Mouse (Mus musculus) yolk sac, embryonic 10.5 days (tissue): ENCODE data around the gene Bag5.
"Not testable (repeated sequence)": the region's sequence is repeated elsewhere in the genome, so short reads cannot be mapped to it uniquely, and the experiment has no call there.

ENCODE experiments used
- DNase-seq: peaks from one replicate; pipeline ENCODE4 v3.0.0-alpha.2; 2017; ENCODE audit warnings: low spot score

Bag5 gene

GRCm38 (mm10) chr12:111734912-111735311 lies 21.9 kb upstream of the Bag5 start:
- DNase-seq = no peak

- DNase-seq = no peak
These were observed 19.9 kb upstream of the Bag5 start for GRCm38 (mm10) chr12:111732921-111733320.

GRCm38 (mm10) chr12:111731822-111732807 lies 19.1 kb upstream of the Bag5 start:
- peak; percentile 75 for DNase-seq

- DNase-seq = no peak
These were observed 14.9 kb upstream of the Bag5 start for GRCm38 (mm10) chr12:111727956-111728355.

- no peak for DNase-seq
These were observed 13.0 kb upstream of the Bag5 start for GRCm38 (mm10) chr12:111726122-111726463.

- DNase-seq = no peak
These were observed 12.5 kb upstream of the Bag5 start for GRCm38 (mm10) chr12:111725338-111726121.

GRCm38 (mm10) chr12:111724638-111725337 lies 11.7 kb upstream of the Bag5 start:
- DNase-seq = no peak

DNA sequence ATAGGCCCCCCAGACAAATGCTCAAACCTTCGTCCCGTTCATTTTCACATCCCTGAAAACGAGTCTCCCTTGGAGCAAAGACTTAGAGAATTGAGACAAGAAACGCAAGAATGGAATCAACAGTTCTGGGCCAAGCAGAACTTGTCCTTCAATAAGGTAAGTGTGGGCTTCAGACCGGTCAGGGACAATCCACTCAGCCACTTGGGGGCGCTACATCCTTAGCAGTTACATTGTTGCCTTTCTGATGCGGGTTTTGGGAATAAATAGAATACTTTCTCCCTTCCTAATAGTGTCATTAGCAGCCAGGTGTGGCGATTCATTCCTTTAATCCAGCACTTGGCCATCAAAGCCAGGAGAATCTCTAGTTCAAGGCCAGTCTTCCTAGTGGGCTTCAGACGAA lies 9.6 kb upstream of the Bag5 start:
- no peak for DNase-seq

DNA sequence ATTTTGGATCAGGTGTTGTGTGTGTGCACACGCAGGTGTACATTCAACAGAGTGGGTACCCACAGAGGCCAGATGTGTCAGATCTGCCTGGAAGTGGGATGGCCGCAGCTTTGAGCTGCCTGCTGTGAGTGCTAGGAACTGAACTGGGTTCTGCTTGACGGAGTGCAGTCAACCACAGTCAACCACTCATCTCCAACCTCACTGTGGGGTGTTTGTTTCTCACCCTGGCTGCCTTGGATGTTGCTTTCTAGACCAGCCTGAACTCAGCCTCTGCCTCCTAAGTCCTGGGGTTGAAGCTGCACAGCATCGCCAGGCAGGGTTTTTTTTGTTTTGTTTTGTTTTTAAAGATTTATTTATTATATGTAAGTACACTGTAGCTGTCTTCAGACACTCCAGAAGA lies 7.2 kb upstream of the Bag5 start:
- no peak for DNase-seq

- no peak for DNase-seq
These were observed 5.6 kb upstream of the Bag5 start for GRCm38 (mm10) chr12:111718656-111719055.

DNA sequence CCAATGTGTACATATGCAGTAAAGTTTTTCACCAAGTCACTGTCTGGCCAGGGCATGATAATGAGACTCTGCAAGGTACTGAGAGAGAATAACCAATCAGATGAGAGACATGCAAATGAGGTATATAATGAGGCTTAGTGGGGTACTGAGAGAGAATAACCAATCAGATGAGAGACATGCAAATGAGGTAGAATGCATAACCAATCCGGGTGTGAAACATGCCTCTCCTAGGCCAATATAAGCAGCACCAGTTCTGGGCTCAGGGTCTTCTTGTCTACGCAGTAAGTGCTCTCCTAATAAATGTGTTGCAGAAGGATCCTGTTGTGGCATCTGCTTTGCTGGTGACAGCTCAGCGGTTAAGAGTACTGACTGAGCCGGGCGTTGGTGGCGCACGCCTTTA lies 3.4 kb upstream of the Bag5 start:
- DNase-seq = no peak

DNA sequence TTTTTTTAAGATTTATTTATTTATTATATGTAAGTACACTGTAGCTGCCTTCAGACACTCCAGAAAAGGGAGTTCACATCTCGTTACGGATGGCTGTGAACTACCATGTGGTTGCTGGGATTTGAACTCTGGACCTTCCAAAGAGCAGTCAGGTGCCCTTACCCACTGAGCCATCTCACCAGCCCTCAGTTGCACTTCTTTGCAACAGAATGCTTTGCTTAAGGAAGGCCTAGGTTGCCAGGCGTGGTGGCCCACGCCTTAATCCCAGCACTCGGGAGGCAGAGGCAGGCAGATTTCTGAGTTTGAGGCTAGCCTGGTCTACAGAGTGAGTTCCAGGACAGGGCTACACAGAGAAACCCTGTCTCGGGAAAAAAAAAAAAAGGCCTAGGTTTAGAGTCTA lies 823 bp upstream of the Bag5 start:
- DNase-seq = not testable (repeated sequence)

- DNase-seq = peak; percentile 37
These were observed 581 bp downstream of the Bag5 start for GRCm38 (mm10) chr12:111712476-111712875.

DNA sequence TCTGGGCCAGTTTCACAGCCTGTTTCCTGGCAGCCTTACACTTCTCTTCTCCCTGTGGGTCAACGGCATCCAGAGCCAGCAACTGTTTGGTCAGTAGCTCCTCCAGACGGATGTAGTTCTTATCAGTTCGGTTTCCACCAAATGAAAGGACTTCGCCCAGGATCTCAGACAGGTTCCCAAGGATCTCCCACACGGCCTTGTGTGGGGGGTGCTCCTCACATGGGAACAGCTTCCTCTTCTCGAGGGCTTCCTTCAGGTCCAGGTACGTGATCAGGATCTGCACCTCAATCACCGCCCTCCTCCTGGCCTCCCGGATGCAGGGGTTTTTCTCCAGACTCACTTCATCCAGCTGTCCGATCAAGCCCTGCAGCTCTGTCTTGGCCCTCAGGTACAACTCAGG lies 3.0 kb downstream of the Bag5 start:
- DNase-seq = no peak

- no peak for DNase-seq
These were observed 4.9 kb downstream of the Bag5 start for GRCm38 (mm10) chr12:111708181-111708580.

GRCm38 (mm10) chr12:111705186-111705973 lies 7.7 kb downstream of the Bag5 start:
- DNase-seq = no peak

DNA sequence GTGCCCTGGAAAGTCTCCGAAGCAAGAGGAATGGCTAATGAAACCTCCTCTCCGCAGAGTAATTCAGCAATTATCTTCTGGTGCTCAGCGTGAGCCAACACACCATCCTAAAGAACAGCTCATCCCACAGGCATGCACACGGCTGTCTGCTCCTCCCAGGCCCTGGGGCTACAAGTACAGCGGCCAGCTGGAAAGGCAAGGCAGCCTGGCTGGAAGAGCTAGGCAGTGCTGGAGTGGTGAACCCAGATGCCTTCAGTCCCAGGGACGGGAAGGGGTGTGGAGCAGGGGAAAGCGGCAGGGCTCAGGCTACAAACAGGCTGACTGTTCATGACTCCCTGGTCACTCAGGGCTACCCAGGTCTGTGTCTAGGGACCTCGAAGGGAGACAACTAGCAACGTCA lies 8.4 kb downstream of the Bag5 start:
- DNase-seq = no peak

DNA sequence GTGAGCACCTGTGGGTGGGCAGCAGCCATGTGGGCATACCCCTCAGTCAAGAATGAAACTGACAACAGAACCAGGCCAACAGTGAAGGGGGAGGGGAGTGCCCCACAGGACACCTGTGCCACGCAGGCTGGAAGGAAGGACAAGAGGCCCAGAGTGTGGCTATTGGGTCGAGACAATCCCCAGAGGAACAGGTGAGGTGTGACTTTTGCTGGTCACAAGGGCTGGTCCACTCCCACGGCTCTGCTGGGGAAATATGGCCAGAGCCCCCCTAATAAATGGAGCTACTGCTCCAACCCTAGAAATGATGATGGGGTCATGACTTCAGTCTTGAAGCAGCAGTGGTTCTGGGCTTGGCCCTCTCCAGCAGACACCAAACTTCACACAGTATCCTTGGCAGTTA lies 9.8 kb downstream of the Bag5 start:
- no peak for DNase-seq

GRCm38 (mm10) chr12:111700920-111701458 lies 12.1 kb downstream of the Bag5 start:
- DNase-seq = no peak

- no peak for DNase-seq
These were observed 13.5 kb downstream of the Bag5 start for GRCm38 (mm10) chr12:111699542-111699941.

GRCm38 (mm10) chr12:111698346-111698913 lies 14.6 kb downstream of the Bag5 start:
- DNase-seq = no peak
